Mouse (Mus musculus) hindbrain, embryonic 11.5 days (tissue): ENCODE measurements around the gene Cd248. TPM values are rescaled to one million over a fixed set of nuclear protein-coding genes. Genes with fewer than 3 reads are reported as not detected.
A peak's percentile ranks its signal among the peaks of the same experiment; 100 is the strongest.

Experiments used
- ATAC-seq: fragments of 200-750 bp; cut with Nextera tagmentation; 2 replicates; pipeline ENCODE4 v1.8.0; 2017; ENCODE audit warnings: mild to moderate bottlenecking, moderate TSS enrichment, moderate library complexity; ENCODE audit not compliant: low FRiP score
- DNase-seq: peaks from one replicate; pipeline ENCODE4 v3.0.0-alpha.2; 2015; ENCODE audit warnings: low spot score
- H3K27ac ChIP-seq: fragments of 300-500 bp; sonication (generic); 2 replicates; pipeline ENCODE4 v1.5.1; 2014; ENCODE audit warnings: mild to moderate bottlenecking, low read depth, low read length
- H3K27me3 ChIP-seq: fragments of 300-500 bp; sonication (generic); 2 replicates; pipeline ENCODE4 v1.6.1; 2014; ENCODE audit warnings: mild to moderate bottlenecking, low read length, moderate library complexity, mixed read lengths; ENCODE audit not compliant: control insufficient read depth, insufficient read depth
- H3K36me3 ChIP-seq: fragments of 300-500 bp; sonication (generic); 2 replicates; pipeline ENCODE4 v1.6.1; 2014; ENCODE audit warnings: mild to moderate bottlenecking, low read length, moderate library complexity, mixed read lengths; ENCODE audit not compliant: control insufficient read depth, insufficient read depth
- H3K4me1 ChIP-seq: fragments of 300-500 bp; sonication (generic); replicated peaks from 2 replicates; pipeline ENCODE4 v1.6.1; 2014; ENCODE audit warnings: low read length, mixed read lengths; ENCODE audit not compliant: control insufficient read depth, insufficient read depth
- H3K4me2 ChIP-seq: fragments of 300-500 bp; sonication (generic); replicated peaks from 2 replicates; pipeline ENCODE4 v1.6.1; 2014; ENCODE audit warnings: mild to moderate bottlenecking, low read depth, low read length
- H3K4me3 ChIP-seq: fragments of 300-500 bp; sonication (generic); 2 replicates; pipeline ENCODE4 v1.5.1; 2014; ENCODE audit warnings: low read depth, low read length
- H3K9ac ChIP-seq: fragments of 300-500 bp; sonication (generic); 2 replicates; pipeline ENCODE4 v1.6.1; 2014; ENCODE audit warnings: low read depth, low read length
- H3K9me3 ChIP-seq: fragments of 300-500 bp; sonication (generic); 2 replicates; pipeline ENCODE4 v1.6.1; 2016; ENCODE audit warnings: low read length; ENCODE audit not compliant: control insufficient read depth
- WGBS: fragments of 180-500 bp; shearing (Covaris S2); extraction: QIAGEN DNeasy Blood & Tissue Kit; methylation state at CpG from one replicate; pipeline ENCODE4 v1.1.7; 2014; 5-methylcytosine and 5-hydroxymethylcytosine counted together
- polyA plus RNA-seq: library from polyadenylated mRNA; unstranded; fragments of >200 nt; fragmentation: Nextera tagmentation; extraction: Ambion mirVana; gene quantifications from 2 replicates; pipeline ENCODE4 v1.2.1, GENCODE M21; 2014

The Cd248 gene
- polyA plus RNA-seq, 1 experiment from 2014 or later, result 27.9 TPM

GRCm38 (mm10) chr19:5069486-5069885, 1.6 kb downstream of the Cd248 start:
- H3K9me3 ChIP-seq, result no peaks in the 10 kb centered on the region
- H3K36me3 ChIP-seq, result no peaks in the 10 kb centered on the region
- DNase-seq (no peak), ATAC-seq (no peak)
- 87% methylated on average over 5 of the region's 5 CpGs for WGBS
- no peak overlapping the region for H3K27ac ChIP-seq
- peaks cover 32% of the 10 kb centered on the region for H3K4me1 ChIP-seq
- peak overlapping the region; percentile 14; the same call in 1 of the 2 replicates for H3K4me2 ChIP-seq
- H3K4me3 ChIP-seq, result no peak overlapping the region
- peaks cover 22% of the 10 kb centered on the region for H3K27me3 ChIP-seq
- H3K9ac ChIP-seq, result no peak overlapping the region

GRCm38 (mm10) chr19:5069978-5070377, 2.1 kb downstream of the Cd248 start:
- no peak for DNase-seq
- no peak overlapping the region for H3K27ac ChIP-seq
- H3K9ac ChIP-seq, result no peak overlapping the region
- H3K36me3 ChIP-seq, result no peaks in the 10 kb centered on the region
- ATAC-seq, result no peak
- peaks cover 22% of the 10 kb centered on the region for H3K27me3 ChIP-seq
- no peak overlapping the region for H3K4me3 ChIP-seq
- WGBS, result 74% methylated on average over 7 of the region's 7 CpGs
- H3K4me1 ChIP-seq, result peaks cover 32% of the 10 kb centered on the region
- no peaks in the 10 kb centered on the region for H3K9me3 ChIP-seq
- H3K4me2 ChIP-seq, result peak overlapping the region; percentile 14; the same call in 1 of the 2 replicates

DNA sequence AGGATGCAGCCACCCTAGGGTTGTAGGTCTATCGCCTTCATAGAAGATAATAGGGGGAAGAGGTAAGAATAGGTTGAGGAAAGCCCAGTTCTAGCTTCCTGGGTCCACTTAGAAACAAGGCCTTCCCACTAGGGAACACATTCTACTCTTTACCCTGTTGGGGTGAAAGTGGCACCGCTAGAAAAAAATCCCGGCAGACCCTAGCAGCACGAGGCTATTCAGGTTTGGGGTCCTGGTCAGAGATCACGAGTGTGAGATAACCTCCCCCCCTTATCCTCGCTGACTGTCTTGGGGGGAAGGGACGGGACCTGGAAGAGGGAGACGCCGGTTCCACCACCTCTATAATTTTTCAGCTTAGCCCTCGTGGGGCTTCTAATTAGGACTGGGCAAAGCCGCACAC, 3.2 kb downstream of the Cd248 start:
- Histone ChIP-seq H3K9me3 (no peaks in the 10 kb centered on the region), H3K27ac (peak overlapping the region; percentile 80), H3K4me1 (peaks cover 32% of the 10 kb centered on the region), H3K4me3 (peak overlapping the region; percentile 31), H3K4me2 (peak overlapping the region; percentile 57), H3K36me3 (no peaks in the 10 kb centered on the region), H3K27me3 (peaks cover 22% of the 10 kb centered on the region), H3K9ac (peak overlapping the region; percentile 61)
- ATAC-seq (no peak), DNase-seq (no peak)
- 8% methylated on average over 11 of the region's 11 CpGs for WGBS

- Histone ChIP-seq H3K4me3 (peak overlapping the region; percentile 31), H3K27ac (peak overlapping the region; percentile 80), H3K9ac (peak overlapping the region; percentile 61), H3K4me2 (peak overlapping the region; percentile 57), H3K27me3 (peaks cover 21% of the 10 kb centered on the region), H3K36me3 (no peaks in the 10 kb centered on the region), H3K9me3 (no peaks in the 10 kb centered on the region), H3K4me1 (peaks cover 32% of the 10 kb centered on the region)
- DNase-seq (peak; percentile 91), ATAC-seq (peak; percentile 87)
- WGBS, result under 1% methylated on average over 38 of the region's 40 CpGs
Observed at GRCm38 (mm10) chr19:5071545-5072369, 3.9 kb downstream of the Cd248 start.

DNA sequence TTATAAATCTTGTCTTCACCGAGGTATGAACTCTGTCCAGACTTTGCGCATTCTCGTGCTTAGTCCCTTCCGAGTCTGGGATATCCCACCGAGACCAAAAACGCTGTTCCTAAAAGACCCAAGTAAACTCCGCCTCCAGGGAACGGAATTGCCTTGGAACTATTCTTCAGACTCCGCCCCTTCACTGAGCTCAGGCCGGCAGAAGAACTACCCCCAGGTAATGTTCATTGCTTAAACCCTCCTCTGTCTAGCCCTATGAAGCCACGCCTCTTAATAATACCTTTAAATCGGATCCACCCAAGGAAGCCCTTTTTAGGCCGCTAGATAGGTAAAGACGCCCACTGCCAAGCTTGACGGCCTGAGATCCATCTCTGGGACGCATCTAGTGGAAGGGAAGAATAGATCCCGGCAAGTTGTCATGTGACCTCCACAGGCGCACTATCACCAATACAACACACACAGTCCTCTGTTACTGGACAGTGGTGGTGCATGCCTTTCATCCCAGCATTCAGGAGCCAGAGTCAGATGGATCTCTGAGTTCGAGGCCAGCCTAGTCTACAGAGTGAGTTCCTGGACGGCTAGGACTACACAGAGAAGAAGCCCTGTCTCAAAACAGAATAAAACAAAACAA, 4.6 kb downstream of the Cd248 start:
- 3% methylated on average over 20 of the region's 20 CpGs for WGBS
- peak; percentile 33 for ATAC-seq
- no peaks in the 10 kb centered on the region for H3K9me3 ChIP-seq

DNA sequence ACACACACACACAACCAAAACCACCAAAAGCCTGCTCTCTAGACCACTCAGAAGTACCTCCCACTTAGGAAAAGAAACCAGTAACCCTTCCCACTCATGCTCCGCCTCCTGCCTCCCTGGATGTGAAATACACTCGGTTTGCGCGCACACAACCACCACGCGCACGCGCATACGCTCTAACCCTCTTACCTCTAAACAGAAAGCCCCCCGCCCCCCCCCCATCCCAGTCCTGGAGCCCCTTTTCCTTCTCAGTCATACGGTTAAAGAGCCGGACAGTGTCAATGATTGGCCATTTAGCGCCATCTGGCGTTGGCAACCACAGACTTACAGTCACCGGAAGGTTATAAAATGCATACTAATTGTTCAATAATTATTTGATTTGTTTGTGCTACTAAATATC, 5.2 kb downstream of the Cd248 start:
- H3K27me3 ChIP-seq, result peaks cover 16% of the 10 kb centered on the region
- no peak overlapping the region for H3K4me3 ChIP-seq
- WGBS, result 2% methylated on average over 15 of the region's 15 CpGs
- 0 out of 2 replicates have a peak, but pooled peaks have one; percentile 20 for ATAC-seq
- peak; percentile 87 for DNase-seq
- H3K27ac ChIP-seq, result no peak overlapping the region
- H3K4me1 ChIP-seq, result peaks cover 20% of the 10 kb centered on the region
- H3K9me3 ChIP-seq, result no peaks in the 10 kb centered on the region
- H3K4me2 ChIP-seq, result peak overlapping the region; percentile 57; the same call in 1 of the 2 replicates
- H3K36me3 ChIP-seq, result no peaks in the 10 kb centered on the region
- H3K9ac ChIP-seq, result no peak overlapping the region

More for the DNA sequence above, 4.6 kb downstream of the Cd248 start:
- H3K4me1 ChIP-seq, result peaks cover 25% of the 10 kb centered on the region
- H3K4me3 ChIP-seq, result peak overlapping the region; percentile 31
- peak overlapping the region; percentile 57 for H3K4me2 ChIP-seq
- H3K27ac ChIP-seq, result 0 out of 2 replicates have a peak overlapping the region, but pooled peaks have one; percentile 80
- peaks cover 17% of the 10 kb centered on the region for H3K27me3 ChIP-seq
- H3K36me3 ChIP-seq, result no peaks in the 10 kb centered on the region
- H3K9ac ChIP-seq, result peak overlapping the region; percentile 61; the same call in 1 of the 2 replicates
- no peak for DNase-seq

DNA sequence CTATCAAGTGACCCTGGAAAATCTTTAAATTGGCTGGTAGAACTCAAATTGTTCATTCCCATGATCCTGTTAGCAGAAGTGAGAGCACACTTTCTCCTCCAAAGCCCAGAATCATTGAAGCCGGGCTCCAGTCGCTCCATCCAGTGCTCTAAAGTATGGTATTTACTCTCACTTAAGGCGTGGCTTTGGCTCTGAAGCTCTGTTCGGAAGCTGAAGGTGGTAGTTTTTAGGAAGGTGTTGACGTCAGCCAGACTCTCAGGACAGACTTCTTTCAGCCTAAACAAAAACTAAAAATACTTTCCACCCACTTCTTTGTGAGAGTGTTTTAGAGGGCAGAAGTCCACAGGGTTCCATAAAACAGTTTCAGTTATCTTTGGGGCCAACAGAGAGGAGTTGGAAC, 5.6 kb downstream of the Cd248 start:
- Histone ChIP-seq H3K27me3 (peaks cover 11% of the 10 kb centered on the region), H3K4me3 (no peak overlapping the region), H3K27ac (no peak overlapping the region), H3K4me1 (peaks cover 15% of the 10 kb centered on the region), H3K9me3 (no peaks in the 10 kb centered on the region), H3K4me2 (no peak overlapping the region), H3K9ac (no peak overlapping the region), H3K36me3 (no peaks in the 10 kb centered on the region)
- no peak for DNase-seq
- WGBS, result 39% methylated on average over 5 of the region's 5 CpGs
- ATAC-seq, result no peak

DNA sequence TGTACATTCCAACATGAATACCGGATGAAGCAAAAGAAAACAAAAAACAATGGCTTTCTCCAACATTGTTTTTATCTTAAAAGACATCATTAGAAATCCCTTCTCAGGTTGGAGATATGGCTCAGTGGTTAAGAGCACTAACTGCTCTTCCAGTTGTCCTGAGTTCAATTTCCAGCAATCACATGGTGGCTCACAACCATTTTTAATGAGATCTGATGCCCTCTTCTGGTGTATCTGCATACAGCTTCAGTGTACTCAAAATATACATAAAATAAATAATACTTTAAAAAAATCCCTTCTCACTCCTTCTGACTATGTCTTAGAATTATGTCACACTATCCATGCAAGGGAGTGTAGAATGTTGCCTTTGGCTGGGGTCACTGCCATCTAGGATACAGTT, 11.4 kb downstream of the Cd248 start:
- 88% methylated on average over 1 of the region's 1 CpGs for WGBS
- no peak overlapping the region for H3K4me2 ChIP-seq
- DNase-seq (no peak), ATAC-seq (no peak)
- no peak overlapping the region for H3K9ac ChIP-seq
- H3K36me3 ChIP-seq, result no peaks in the 10 kb centered on the region
- no peak overlapping the region for H3K27ac ChIP-seq
- peaks cover 30% of the 10 kb centered on the region for H3K27me3 ChIP-seq
- H3K4me1 ChIP-seq, result no peaks in the 10 kb centered on the region
- no peaks in the 10 kb centered on the region for H3K9me3 ChIP-seq
- H3K4me3 ChIP-seq, result no peak overlapping the region
